ENCODE assay signal across 8 mouse cellular contexts in genomic region chr13:100892204-100892603, GRCm38 (mm10). TPM values are rescaled to one million over a fixed set of nuclear protein-coding genes. Genes with fewer than 3 reads are reported as not detected.
DNase-seq lines count a peak whose midpoint lies in the region; ATAC-seq and TF ChIP-seq lines count a peak whose summit lies in the region.

No protein-coding gene starts in this region.

- H3K36me3 ChIP-seq in embryonic facial prominence, embryonic 10.5 days (replicated peaks) = no peaks in the 10 kb centered on the region
- no peaks in the 10 kb centered on the region for H3K36me3 ChIP-seq in liver, embryonic 13.5 days
- no peaks in the 10 kb centered on the region for H3K36me3 ChIP-seq in neural tube, embryonic 13.5 days
- H3K36me3 ChIP-seq in testis, adult 2 months (ENCODE audit: control insufficient read depth, insufficient read depth, low read length) = no peaks in the 10 kb centered on the region

- H3K9ac ChIP-seq in liver, embryonic 13.5 days = no peak overlapping the region
- H3K9ac ChIP-seq in neural tube, embryonic 13.5 days = no peak overlapping the region

- no peaks in the 10 kb centered on the region for H3K9me3 ChIP-seq in embryonic facial prominence, embryonic 10.5 days
- no peaks in the 10 kb centered on the region for H3K9me3 ChIP-seq in liver, embryonic 13.5 days (replicated peaks)
- H3K9me3 ChIP-seq in neural tube, embryonic 13.5 days = no peaks in the 10 kb centered on the region

- H3K4me2 ChIP-seq in liver, embryonic 13.5 days = no peak overlapping the region
- H3K4me2 ChIP-seq in neural tube, embryonic 13.5 days = peak overlapping the region; percentile 56

- H3K4me1 ChIP-seq in embryonic facial prominence, embryonic 10.5 days = no peaks in the 10 kb centered on the region
- H3K4me1 ChIP-seq in liver, embryonic 13.5 days (replicated peaks) = no peaks in the 10 kb centered on the region
- peaks cover 13% of the 10 kb centered on the region for H3K4me1 ChIP-seq in neural tube, embryonic 13.5 days (replicated peaks)
- no peaks in the 10 kb centered on the region for H3K4me1 ChIP-seq in testis, adult 2 months (ENCODE audit: control insufficient read depth, insufficient read depth, low read length)

- no peak for TF ChIP-seq POLR2A in testis, adult 2 months (IDR thresholded peaks at IDR 0.05; ENCODE audit: control insufficient read depth, low read depth, low read length)

- peak; percentile 100 for TF ChIP-seq CTCF in testis, adult 2 months (IDR thresholded peaks at IDR 0.05; ENCODE audit: control insufficient read depth, insufficient read depth, insufficient replicate concordance, low read depth, low read length)

- H3K27ac ChIP-seq in embryonic facial prominence, embryonic 10.5 days (replicated peaks) = no peak overlapping the region
- H3K27ac ChIP-seq in liver, embryonic 13.5 days = no peak overlapping the region
- H3K27ac ChIP-seq in neural tube, embryonic 13.5 days (replicated peaks) = peak overlapping the region; percentile 74; the same call in 1 of the 2 replicates
- no peak overlapping the region for H3K27ac ChIP-seq in testis, adult 2 months (ENCODE audit: control insufficient read depth, insufficient read depth, low read depth, low read length)

- ATAC-seq in liver, embryonic 13.5 days (ENCODE audit: low read depth) = no peak
- peak; percentile 87 for ATAC-seq in neural tube, embryonic 13.5 days (ENCODE audit: low read depth)

- H3K27me3 ChIP-seq in embryonic facial prominence, embryonic 10.5 days (replicated peaks; ENCODE audit: low read depth, poor library complexity, severe bottlenecking) = no peaks in the 10 kb centered on the region
- no peaks in the 10 kb centered on the region for H3K27me3 ChIP-seq in liver, embryonic 13.5 days
- H3K27me3 ChIP-seq in neural tube, embryonic 13.5 days = no peaks in the 10 kb centered on the region
- H3K27me3 ChIP-seq in testis, adult 2 months (ENCODE audit: control insufficient read depth, insufficient read depth, low read length) = no peaks in the 10 kb centered on the region

- no peak overlapping the region for H3K4me3 ChIP-seq in embryonic facial prominence, embryonic 10.5 days
- no peak overlapping the region for H3K4me3 ChIP-seq in liver, embryonic 13.5 days (replicated peaks)
- H3K4me3 ChIP-seq in neural tube, embryonic 13.5 days = peak overlapping the region; percentile 23
- no peak overlapping the region; the same call in 1 of the 2 replicates for H3K4me3 ChIP-seq in testis, adult 2 months (ENCODE audit: control insufficient read depth, low read depth, low read length)

- peak; percentile 77 for DNase-seq in A20 (ENCODE audit: low read depth, low spot score)
- peak; percentile 80 for DNase-seq in adrenal gland, postnatal 10 days
- DNase-seq in embryonic facial prominence, embryonic 10.5 days (ENCODE audit: low spot score) = peak; percentile 80
- peak; percentile 11 to 39 for DNase-seq in heart, adult 9 months (ENCODE audit: low spot score in 2 of 2)
- DNase-seq in kidney, postnatal 10 days = peak; percentile 84
- peak; percentile 34 for DNase-seq in liver, embryonic 13.5 days

- 21% methylated on average over 13 of the region's 13 CpGs for WGBS in embryonic facial prominence, embryonic 10.5 days
- WGBS in liver, embryonic 13.5 days (ENCODE audit: insufficient replicate concordance) = 18% methylated on average over 13 of the region's 13 CpGs
- WGBS in neural tube, embryonic 13.5 days = 19% methylated on average over 13 of the region's 13 CpGs

RNA-seq across cellular contexts. Expression of gene Slc30a5, which starts 59.0 kb away (rescaled TPM):
- total RNA-seq in adrenal gland, postnatal 10 days (2021) = 10 to 100 TPM; 47.4 to 47.5 TPM
- polyA plus RNA-seq in embryonic facial prominence, embryonic 10.5 days (2016; fragmentation: Nextera tagmentation; extraction: Ambion mirVana) = 36.4 and 37.7 TPM in 2 replicates
- polyA plus RNA-seq in liver, embryonic 13.5 days (2015; fragmentation: Nextera tagmentation; extraction: Ambion mirVana) = 27.0 and 34.3 TPM in 2 replicates
- 35.0 and 40.7 TPM in 2 replicates for polyA plus RNA-seq in neural tube, embryonic 13.5 days (2015; fragmentation: Nextera tagmentation; extraction: Ambion mirVana)
- 8.9 and 12.5 TPM in 2 replicates for polyA plus RNA-seq in testis, adult 2 months (2012; rRNA removed)

Comparison
In these comparisons a context has a peak if more than half of its experiments do, and no peak if none do; other contexts are left out.
1. DNase-seq: peak in every context shown above with its lines; median percentile 84 in kidney, postnatal 10 days; 80 in adrenal gland, postnatal 10 days; 80 in embryonic facial prominence, embryonic 10.5 days; 77 in A20; 34 in liver, embryonic 13.5 days; 25 in heart, adult 9 months.